Mouse (Mus musculus) neural tube, postnatal 0 days (tissue): Measurements from ENCODE around the gene Tex45. TPM values are rescaled to one million over a fixed set of nuclear protein-coding genes. Genes with fewer than 3 reads are reported as not detected.

Experiments
- polyA plus RNA-seq: library from polyadenylated mRNA; unstranded; fragments of >200 nt; fragmentation: Nextera tagmentation; extraction: Ambion mirVana; gene quantifications from 2 replicates; pipeline ENCODE4 v1.2.1, GENCODE M21; 2015

Gene Tex45
- 0.67 and 1.0 TPM in 2 replicates for polyA plus RNA-seq

GRCm38 (mm10) chr8:3470562-3470961 is at the start of gene Tex45:
Gene Tex45, plus strand, starts transcription at chr8:3470862.

GRCm38 (mm10) chr8:3467006-3467885 is 3.4 kb upstream of the Tex45 start, which contains the start of gene Pex11g:
Gene Pex11g, minus strand, starts transcription at chr8:3467680.

DNA sequence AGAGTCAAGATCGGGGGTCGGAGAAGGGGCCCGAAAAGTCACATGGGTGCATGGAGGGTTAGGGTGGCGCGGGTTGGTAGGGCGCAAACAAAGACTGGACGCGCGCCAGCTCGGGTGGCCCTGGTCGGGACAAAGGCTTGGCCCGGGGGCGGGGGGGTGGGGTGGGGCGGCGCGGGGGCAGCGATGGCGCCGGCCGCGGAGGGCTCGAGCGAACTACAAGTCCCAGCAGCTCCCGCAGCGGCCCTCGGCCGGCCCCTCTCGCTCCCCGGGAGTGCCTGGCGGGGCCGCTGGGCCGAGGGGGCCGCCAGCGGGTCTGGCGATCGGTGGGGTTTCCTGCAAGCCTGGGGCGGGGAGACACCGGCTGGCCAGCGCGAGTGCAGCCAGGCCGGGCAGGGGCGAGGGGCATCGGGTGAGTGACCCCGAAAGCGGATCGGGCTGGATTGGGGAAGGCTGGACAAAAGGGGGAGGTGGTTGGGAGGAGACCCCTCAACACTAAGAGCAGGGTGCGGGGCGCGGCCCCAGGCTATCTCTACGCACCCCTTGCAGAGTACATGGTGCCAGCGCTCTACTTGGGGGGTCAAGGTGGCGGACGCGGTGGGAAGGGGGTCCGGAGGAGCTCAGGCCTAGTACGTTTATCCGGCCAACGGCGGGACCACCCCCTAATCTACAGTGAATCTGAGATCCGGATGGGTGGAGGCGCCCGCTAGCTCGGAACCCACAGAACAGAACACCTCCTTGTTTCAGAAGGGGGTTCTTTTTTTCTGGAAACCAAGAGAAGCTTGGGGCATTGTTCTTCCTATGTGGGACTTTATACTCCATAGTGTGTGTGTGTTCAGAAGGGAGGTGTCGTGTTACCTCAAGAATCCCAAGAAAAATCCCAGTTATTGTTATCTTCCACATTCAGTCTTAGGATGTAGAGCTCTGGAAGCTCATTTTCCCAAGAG is 22.5 kb downstream of the Tex45 start, which contains the start of gene Zfp358:
Gene Zfp358, plus strand, starts transcription at position 238 of the 944 bp plus-strand sequence.

DNA sequence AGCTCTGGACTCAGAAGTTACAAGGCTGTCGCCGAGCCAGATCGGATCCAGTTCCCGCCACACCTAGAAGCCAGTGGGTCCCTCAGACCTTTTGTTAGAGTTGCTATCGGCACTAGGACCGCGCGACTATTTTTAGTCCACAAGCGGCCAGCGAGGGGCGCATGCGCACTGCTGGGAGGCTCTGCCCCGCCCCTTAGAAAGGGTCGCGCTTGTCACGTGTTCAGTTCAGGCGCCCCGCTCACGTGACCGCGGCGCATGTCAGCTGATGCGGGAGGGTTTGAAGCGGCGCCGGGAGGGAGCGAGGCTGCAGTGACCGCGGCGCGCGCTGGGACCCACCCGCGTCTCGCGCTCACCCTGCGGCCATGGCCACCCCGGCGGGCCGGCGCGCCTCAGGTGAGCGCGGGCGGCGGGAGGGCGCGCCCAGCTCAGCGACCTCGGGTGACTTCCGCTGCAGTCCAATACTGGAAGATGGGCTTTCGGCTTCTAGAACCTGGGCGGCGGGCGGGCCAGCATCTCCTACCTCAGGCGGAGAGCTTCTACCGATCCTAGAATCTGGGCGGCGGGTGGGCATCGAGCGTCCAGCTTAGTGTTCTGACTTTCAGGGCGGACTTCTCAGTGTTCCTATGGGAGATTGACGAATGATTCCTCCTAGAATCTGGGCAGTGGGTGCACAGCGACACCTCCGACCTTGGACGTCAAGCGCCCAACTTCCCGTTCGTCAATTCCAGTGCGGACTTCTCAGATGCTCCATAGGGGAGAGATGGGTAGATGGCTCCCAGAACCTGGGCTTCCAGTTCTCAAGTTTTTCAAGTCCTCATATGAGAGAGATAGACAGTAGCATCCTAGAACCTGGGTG is 29.8 kb downstream of the Tex45 start, which contains the start of gene Mcoln1:
Gene Mcoln1, plus strand, starts transcription at position 223 of the 856 bp plus-strand sequence.

GRCm38 (mm10) chr8:3515260-3515671 is 44.6 kb downstream of the Tex45 start, which contains the start of gene Pnpla6:
Gene Pnpla6, plus strand, starts transcription at chr8:3515384.

Other genes with a start within 250 kb of the Tex45 start
- 34.6 and 40.9 TPM in 2 replicates for gene Insr, start 191.2 kb upstream of the Tex45 start, polyA plus RNA-seq
- gene A430078G23Rik, start 117.4 kb upstream of the Tex45 start, polyA plus RNA-seq = 0.17 TPM in 1 of 2 replicates, not detected in the other
- 6.7 and 8.3 TPM in 2 replicates for gene Arhgef18, start 77.9 kb upstream of the Tex45 start, polyA plus RNA-seq
- gene Pex11g, start 3.2 kb upstream of the Tex45 start, polyA plus RNA-seq = 2.4 and 3.3 TPM in 2 replicates
- gene Zfp358, start 22.3 kb downstream of the Tex45 start, polyA plus RNA-seq = 44.1 and 45.6 TPM in 2 replicates
- gene Mcoln1, start 29.6 kb downstream of the Tex45 start, polyA plus RNA-seq = 81.0 and 92.5 TPM in 2 replicates
- gene Pnpla6, start 44.5 kb downstream of the Tex45 start, polyA plus RNA-seq = 40.4 and 43.1 TPM in 2 replicates
- gene C330021F23Rik, start 97.1 kb downstream of the Tex45 start, polyA plus RNA-seq = 0.53 TPM in 1 of 2 replicates, not detected in the other
- 36.5 and 42.6 TPM in 2 replicates for gene Camsap3, start 116.4 kb downstream of the Tex45 start, polyA plus RNA-seq
- 33.8 and 39.0 TPM in 2 replicates for gene Xab2, start 150.5 kb downstream of the Tex45 start, polyA plus RNA-seq
- gene Pet100, start 150.7 kb downstream of the Tex45 start, polyA plus RNA-seq = 99.6 and 101 TPM in 2 replicates
- 3.1 and 4.0 TPM in 2 replicates for gene Pcp2, start 154.7 kb downstream of the Tex45 start, polyA plus RNA-seq
- 24.9 and 27.4 TPM in 2 replicates for gene Stxbp2, start 160.1 kb downstream of the Tex45 start, polyA plus RNA-seq
- 0.58 and 0.90 TPM in 2 replicates for gene Retn, start 184.9 kb downstream of the Tex45 start, polyA plus RNA-seq
- gene Mcemp1, start 194.9 kb downstream of the Tex45 start, polyA plus RNA-seq = 0.25 TPM in 1 of 2 replicates, not detected in the other
- 35.1 and 36.4 TPM in 2 replicates for gene Fcor, start 201.5 kb downstream of the Tex45 start, polyA plus RNA-seq
- gene Trappc5, start 205.4 kb downstream of the Tex45 start, polyA plus RNA-seq = 46.7 and 48.8 TPM in 2 replicates
- 0.22 and 0.28 TPM in 2 replicates for gene Fcer2a, start 223.3 kb downstream of the Tex45 start, polyA plus RNA-seq
- not detected in 2 replicates for gene Clec4g, start 249.8 kb downstream of the Tex45 start, polyA plus RNA-seq